Mouse (Mus musculus): ENCODE measurements around the gene Taar9. TPM values are rescaled to one million over a fixed set of nuclear protein-coding genes. Genes with fewer than 3 reads are reported as not detected.

Taar9 gene
- total and polyA plus RNA-seq, 2 experiments from 2014 or later: not detected

GRCm38 (mm10) chr10:24134071-24134645, 24.8 kb upstream of the Taar9 start:
- no peak overlapping the region for H3K4me3 ChIP-seq (ENCODE audit: low read length)
- H3K4me1 ChIP-seq (ENCODE audit: insufficient read depth, low read length): no peaks in the 10 kb centered on the region
- no peak overlapping the region for H3K27ac ChIP-seq
- H3K4me2 ChIP-seq (ENCODE audit: low read depth, low read length): no peak overlapping the region
- H3K27me3 ChIP-seq (ENCODE audit: insufficient read depth, low read length): no peaks in the 10 kb centered on the region
- no peak overlapping the region for H3K9ac ChIP-seq (replicated peaks; ENCODE audit: low read length)
- no peak for TF ChIP-seq CTCF (IDR thresholded peaks at IDR 0.05; ENCODE audit: low read depth)
- DNase-seq (ENCODE audit: low spot score) (no peak), ATAC-seq (no peak)
- no peaks in the 10 kb centered on the region for H3K9me3 ChIP-seq (ENCODE audit: low read length)
- H3K36me3 ChIP-seq (ENCODE audit: insufficient read depth, low read length): no peaks in the 10 kb centered on the region
- WGBS: 61% methylated on average over 7 of the region's 7 CpGs

- Histone ChIP-seq H3K9ac (replicated peaks; ENCODE audit: low read length) (no peak overlapping the region), H3K27ac (no peak overlapping the region), H3K27me3 (ENCODE audit: insufficient read depth, low read length) (no peaks in the 10 kb centered on the region), H3K36me3 (ENCODE audit: insufficient read depth, low read length) (no peaks in the 10 kb centered on the region), H3K9me3 (ENCODE audit: low read length) (no peaks in the 10 kb centered on the region), H3K4me2 (ENCODE audit: low read depth, low read length) (no peak overlapping the region), H3K4me3 (ENCODE audit: low read length) (no peak overlapping the region), H3K4me1 (ENCODE audit: insufficient read depth, low read length) (no peaks in the 10 kb centered on the region)
- WGBS: 71% methylated on average over 2 of the region's 2 CpGs
- ATAC-seq: no peak
- DNase-seq (ENCODE audit: low spot score): no peak
- TF ChIP-seq CTCF (IDR thresholded peaks at IDR 0.05; ENCODE audit: low read depth): no peak
Measured at GRCm38 (mm10) chr10:24133132-24133531, 23.8 kb upstream of the Taar9 start.

DNA sequence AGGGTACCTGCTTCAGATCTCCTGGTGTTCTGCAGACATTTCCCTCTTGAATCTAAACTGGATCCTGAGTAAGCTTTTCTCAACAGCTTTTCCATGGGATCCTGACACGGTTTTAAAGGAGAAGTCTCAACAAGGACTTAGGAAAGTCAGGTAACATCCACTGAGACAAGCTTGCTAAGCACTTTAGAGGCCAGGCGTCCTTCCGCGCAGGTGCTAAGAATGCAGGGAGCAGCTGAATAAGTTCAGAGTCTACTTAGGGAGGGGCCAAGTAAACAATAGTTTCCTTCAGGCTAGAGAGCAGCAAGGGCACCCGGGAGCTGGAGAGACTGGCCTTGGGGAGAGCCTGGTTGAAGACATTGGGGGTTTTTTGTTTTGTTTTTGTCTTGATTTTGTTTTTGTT, 22.9 kb upstream of the Taar9 start:
- Histone ChIP-seq H3K4me1 (ENCODE audit: insufficient read depth, low read length) (no peaks in the 10 kb centered on the region), H3K36me3 (ENCODE audit: insufficient read depth, low read length) (no peaks in the 10 kb centered on the region), H3K9me3 (ENCODE audit: low read length) (no peaks in the 10 kb centered on the region), H3K27me3 (ENCODE audit: insufficient read depth, low read length) (no peaks in the 10 kb centered on the region), H3K9ac (replicated peaks; ENCODE audit: low read length) (no peak overlapping the region), H3K4me2 (ENCODE audit: low read depth, low read length) (no peak overlapping the region), H3K4me3 (ENCODE audit: low read length) (no peak overlapping the region), H3K27ac (no peak overlapping the region)
- ATAC-seq (no peak), DNase-seq (ENCODE audit: low spot score) (no peak)
- no peak for TF ChIP-seq CTCF (IDR thresholded peaks at IDR 0.05; ENCODE audit: low read depth)
- 11% methylated on average over 5 of the region's 5 CpGs for WGBS

GRCm38 (mm10) chr10:24131451-24132262, 22.3 kb upstream of the Taar9 start:
- Histone ChIP-seq H3K4me3 (ENCODE audit: low read length) (peak overlapping the region; percentile 16; the same call in 1 of the 2 replicates), H3K36me3 (ENCODE audit: insufficient read depth, low read length) (no peaks in the 10 kb centered on the region), H3K4me1 (ENCODE audit: insufficient read depth, low read length) (no peaks in the 10 kb centered on the region), H3K4me2 (ENCODE audit: low read depth, low read length) (peak overlapping the region; percentile 39), H3K9me3 (ENCODE audit: low read length) (no peaks in the 10 kb centered on the region), H3K27me3 (ENCODE audit: insufficient read depth, low read length) (no peaks in the 10 kb centered on the region), H3K27ac (no peak overlapping the region), H3K9ac (replicated peaks; ENCODE audit: low read length) (no peak overlapping the region)
- TF ChIP-seq CTCF (IDR thresholded peaks at IDR 0.05; ENCODE audit: low read depth): peak; percentile 86
- 18% methylated on average over 9 of the region's 9 CpGs for WGBS
- DNase-seq (ENCODE audit: low spot score) (peak; percentile 92), ATAC-seq (peak; percentile 89)

GRCm38 (mm10) chr10:24111116-24111778, 1.9 kb upstream of the Taar9 start:
- no peaks in the 10 kb centered on the region for H3K4me1 ChIP-seq (ENCODE audit: insufficient read depth, low read length)
- 50% methylated on average over 6 of the region's 6 CpGs for WGBS
- no peak overlapping the region for H3K9ac ChIP-seq (replicated peaks; ENCODE audit: low read length)
- ATAC-seq: peak; percentile 40; the same call in 1 of the 2 replicates
- no peak overlapping the region for H3K4me2 ChIP-seq (ENCODE audit: low read depth, low read length)
- peak; percentile 80 for DNase-seq (ENCODE audit: low spot score)
- TF ChIP-seq CTCF (IDR thresholded peaks at IDR 0.05; ENCODE audit: low read depth): peak; percentile 78
- H3K9me3 ChIP-seq (ENCODE audit: low read length): no peaks in the 10 kb centered on the region
- no peak overlapping the region for H3K27ac ChIP-seq
- no peak overlapping the region for H3K4me3 ChIP-seq (ENCODE audit: low read length)
- no peaks in the 10 kb centered on the region for H3K27me3 ChIP-seq (ENCODE audit: insufficient read depth, low read length)
- no peaks in the 10 kb centered on the region for H3K36me3 ChIP-seq (ENCODE audit: insufficient read depth, low read length)

- Histone ChIP-seq H3K4me3 (ENCODE audit: low read length) (no peak overlapping the region), H3K27me3 (ENCODE audit: insufficient read depth, low read length) (no peaks in the 10 kb centered on the region), H3K9me3 (ENCODE audit: low read length) (no peaks in the 10 kb centered on the region), H3K36me3 (ENCODE audit: insufficient read depth, low read length) (no peaks in the 10 kb centered on the region), H3K9ac (replicated peaks; ENCODE audit: low read length) (no peak overlapping the region), H3K27ac (no peak overlapping the region), H3K4me2 (ENCODE audit: low read depth, low read length) (no peak overlapping the region), H3K4me1 (ENCODE audit: insufficient read depth, low read length) (no peaks in the 10 kb centered on the region)
- ATAC-seq (no peak), DNase-seq (ENCODE audit: low spot score) (no peak)
- WGBS: 67% methylated on average over 3 of the region's 3 CpGs
- TF ChIP-seq CTCF (IDR thresholded peaks at IDR 0.05; ENCODE audit: low read depth): no peak
Measured at GRCm38 (mm10) chr10:24108236-24108635, 1.1 kb downstream of the Taar9 start.

Data from hindbrain, postnatal 0 days (tissue).